Mouse (Mus musculus) layer of hippocampus, postnatal 14 days (tissue): ENCODE measurements at regions not wholly inside any gene's neighbourhood (a gene's known extent, or its start where the extent isn't known, plus 50 kb on each side); places are given as distances from the start of the nearest gene placed in this dataset.

Experiments used
- DNase-seq, 2 experiments: peaks; one replicate each; pipeline ENCODE4 v3.0.0; 2021 to 2022; ENCODE audit warnings: low spot score in 2 of 2, mixed read lengths in 1 of 2

- DNase-seq = no peak
These were observed 67.5 kb downstream of the Lmo4 start for GRCm38 (mm10) chr3:144137483-144137882.

DNA sequence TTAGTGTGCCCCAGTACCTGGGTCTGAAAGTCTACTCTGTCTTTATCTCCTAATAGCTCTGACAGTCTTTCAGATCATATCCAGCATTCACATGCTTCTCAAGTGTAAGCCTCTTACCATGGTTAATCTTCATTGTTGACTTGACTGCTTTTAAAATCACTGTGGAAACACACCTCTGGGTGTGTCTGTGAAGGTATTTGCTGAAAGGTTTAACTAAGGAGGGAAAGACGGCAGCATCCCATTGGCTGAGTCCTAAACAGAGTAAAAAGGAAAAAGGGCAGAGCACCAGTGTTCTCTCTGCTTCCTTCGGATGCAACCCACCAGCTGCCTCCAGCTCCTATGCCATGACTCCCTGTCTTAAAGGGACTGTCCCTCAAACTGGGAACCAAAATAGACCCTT is 68.6 kb downstream of the Lmo4 start:
- DNase-seq = no peak

- DNase-seq = no peak
These were observed 69.4 kb downstream of the Lmo4 start for GRCm38 (mm10) chr3:144135646-144136045.

DNA sequence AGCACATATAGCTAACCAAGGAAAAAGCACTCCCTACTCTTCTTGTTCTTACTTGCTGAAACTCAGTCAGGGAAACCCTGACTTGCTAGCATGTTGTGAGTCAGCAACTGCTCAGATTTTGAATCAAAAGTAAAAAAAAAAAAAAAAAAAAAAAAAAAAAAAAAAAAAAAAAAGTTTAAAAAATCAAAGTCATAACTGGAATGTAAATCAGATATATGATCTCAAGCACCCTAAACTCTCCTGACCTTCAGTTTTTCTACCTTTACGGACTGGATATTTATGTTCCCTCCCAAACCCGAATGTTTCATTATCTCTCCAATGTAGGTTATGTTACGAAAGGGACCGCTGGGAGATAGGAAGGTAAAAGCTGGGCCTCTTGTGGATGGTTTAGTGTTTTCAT is 77.0 kb downstream of the Lmo4 start:
- DNase-seq = no peak

GRCm38 (mm10) chr3:144124353-144124752 is 80.7 kb downstream of the Lmo4 start:
- peak in 1 of 2 experiments; percentile 32 for DNase-seq

GRCm38 (mm10) chr3:144123361-144124072 is 81.5 kb downstream of the Lmo4 start:
- DNase-seq = no peak

- no peak for DNase-seq
These were observed 85.9 kb downstream of the Lmo4 start for GRCm38 (mm10) chr3:144119076-144119475.

DNA sequence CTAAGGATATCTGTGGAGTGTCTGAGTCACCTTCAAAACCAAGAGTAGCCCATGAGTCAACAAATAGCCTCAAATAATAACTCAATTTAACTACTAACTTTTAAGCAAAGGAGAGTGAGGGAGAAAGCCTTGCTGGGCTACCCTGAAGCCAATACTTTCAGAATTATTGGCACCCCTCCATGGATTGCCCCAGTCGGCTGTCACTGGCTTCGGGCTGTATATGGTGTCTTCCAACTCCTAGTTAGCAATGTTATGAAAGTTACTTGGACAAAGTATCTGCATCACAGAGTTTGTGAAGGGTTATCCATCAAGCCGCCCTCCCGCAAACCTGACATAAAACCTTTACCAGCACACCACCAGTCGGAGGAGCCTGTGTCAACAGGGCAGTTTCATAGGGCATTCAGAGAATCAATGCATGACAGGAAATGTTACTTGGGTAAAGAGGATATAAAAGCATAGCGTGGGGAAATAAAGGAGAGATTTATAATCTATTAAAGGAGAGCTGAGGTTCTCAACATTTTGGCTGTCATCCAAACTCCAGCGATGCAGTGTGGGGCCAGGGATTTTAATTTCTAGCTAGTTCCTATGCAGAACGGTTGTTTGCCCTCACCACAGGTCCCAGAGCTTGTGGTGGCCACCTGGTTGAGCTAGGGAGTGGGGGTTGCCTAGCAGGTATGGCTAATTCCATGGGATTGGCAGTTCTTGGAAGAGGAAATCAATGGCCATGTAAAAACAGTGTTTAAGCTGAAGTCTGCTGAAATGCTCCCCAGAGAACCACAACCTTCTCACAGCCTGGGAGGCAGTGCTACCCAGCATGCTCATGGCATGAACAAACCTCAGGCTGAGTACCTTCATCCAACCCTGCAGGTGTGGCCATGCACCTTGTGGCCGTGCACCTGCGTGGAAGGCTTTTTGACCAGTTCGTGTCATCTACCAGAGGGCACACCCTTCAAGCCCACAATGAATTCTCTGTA is 91.1 kb downstream of the Lmo4 start:
- no peak for DNase-seq

DNA sequence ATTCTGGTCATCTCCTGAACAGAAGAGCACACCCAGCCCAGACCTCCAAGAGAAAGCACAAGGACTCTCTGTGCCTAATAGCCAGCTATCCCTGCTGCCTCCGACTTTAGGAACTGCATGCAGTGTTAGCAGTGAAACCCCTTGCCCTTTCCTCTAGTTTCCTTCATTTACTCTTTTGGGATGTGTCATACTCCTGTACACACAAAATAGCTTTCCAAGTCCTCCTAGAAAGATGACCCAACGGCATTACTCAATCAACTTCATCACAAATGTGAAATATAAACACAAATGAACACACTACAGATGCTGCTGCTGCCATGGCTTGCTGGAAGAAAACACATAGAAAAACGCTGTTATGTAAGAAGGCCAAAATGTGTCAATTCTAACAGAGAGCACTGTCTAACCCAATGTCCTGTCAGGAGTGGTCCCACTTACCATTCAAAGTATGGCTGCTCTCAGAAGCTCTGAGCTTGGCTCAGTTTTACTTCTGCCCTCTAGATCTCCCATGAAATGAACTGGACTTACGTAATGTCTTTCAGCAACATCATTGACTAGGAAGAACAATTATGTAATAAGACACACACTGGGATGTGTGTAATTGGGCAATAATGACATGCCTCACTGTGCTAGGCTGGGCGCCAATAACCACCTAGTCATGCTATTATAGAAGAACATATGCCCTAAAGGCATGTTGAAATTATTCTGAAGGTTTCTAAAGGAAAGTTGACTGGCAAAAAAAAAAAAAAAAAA is 94.5 kb downstream of the Lmo4 start:
- DNase-seq = no peak

GRCm38 (mm10) chr3:144109769-144110168 is 95.3 kb downstream of the Lmo4 start:
- no peak for DNase-seq

DNA sequence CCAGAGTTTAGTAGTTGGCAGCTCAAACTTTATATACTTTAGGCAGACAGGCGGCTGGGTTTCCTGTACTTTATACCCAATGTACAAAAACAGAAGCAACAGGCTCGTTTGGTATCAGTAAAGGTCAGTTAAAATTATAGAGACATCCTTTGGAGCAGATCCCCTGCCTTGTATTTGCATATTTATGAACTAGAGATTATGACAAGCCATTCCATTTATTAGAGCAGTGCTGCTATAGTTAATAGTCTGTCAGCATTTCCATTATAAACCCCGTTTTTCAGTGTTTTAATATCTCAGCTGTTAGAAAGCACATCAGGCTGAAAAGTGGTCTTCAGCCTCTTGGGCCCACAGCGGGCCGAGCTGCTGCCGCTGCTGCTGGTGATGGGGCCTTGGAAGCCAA is 96.7 kb downstream of the Lmo4 start:
- DNase-seq = no peak

DNA sequence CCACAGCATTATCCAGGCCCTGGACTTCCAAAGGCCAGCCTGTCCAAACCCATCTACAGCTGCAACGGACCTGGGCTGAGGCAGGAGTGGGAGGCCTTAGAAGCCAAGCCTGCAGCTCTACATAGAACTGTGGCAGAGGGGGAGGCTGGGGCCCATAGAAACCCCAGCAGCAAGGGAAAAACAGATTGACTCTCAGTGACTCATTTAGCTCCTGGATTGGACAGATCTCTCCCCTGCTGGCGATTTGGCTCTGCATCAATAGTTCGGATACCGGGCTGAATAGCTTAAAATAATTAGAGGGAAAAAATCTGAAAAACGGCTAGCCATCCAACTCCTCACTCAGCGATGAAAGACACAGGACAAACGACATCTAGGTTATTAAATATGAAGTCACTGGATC is 97.4 kb downstream of the Lmo4 start:
- DNase-seq = peak; percentile 71 to 92

DNA sequence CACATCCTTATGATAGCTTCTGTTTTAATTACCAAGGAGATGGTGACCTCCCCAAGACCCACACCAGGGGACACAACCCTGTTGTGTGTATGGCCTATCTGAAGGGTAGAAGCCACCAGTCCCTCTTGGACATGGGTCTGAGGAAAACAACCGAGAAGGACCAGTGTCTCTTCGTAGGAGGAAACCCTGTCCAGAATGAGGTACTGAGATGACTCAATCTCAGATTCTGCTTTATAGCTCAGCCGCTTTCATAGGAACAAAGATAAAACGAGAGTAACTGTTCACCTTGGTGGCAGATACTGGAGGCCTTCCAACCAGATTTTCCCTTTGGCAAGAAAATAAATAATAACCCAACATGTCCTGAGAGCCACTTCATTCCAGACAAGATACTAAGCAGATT is 100.7 kb downstream of the Lmo4 start:
- no peak for DNase-seq

DNA sequence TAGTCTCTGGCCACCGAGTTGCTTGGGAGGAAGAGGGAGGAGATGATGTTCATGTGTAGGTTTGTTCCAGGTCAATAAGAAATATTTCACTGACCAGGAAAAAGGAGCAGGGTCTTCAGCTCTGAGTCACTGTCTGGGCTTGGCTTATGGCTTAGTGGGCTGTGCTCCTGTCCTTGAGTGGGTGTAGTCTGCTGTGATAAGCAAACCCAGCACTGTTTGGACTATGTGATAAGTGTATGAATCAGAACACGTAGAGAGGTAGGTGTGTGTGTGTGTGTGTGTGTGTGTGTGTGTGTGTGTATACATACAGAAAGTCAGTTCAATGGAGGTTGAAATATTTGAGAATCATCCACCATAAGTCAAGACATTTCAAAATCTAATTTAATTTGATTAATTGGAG is 105.6 kb downstream of the Lmo4 start:
- DNase-seq = no peak

- no peak for DNase-seq
These were observed 106.3 kb downstream of the Lmo4 start for GRCm38 (mm10) chr3:144098762-144099161.

GRCm38 (mm10) chr3:144091231-144091630 is 113.8 kb downstream of the Lmo4 start:
- no peak for DNase-seq

DNA sequence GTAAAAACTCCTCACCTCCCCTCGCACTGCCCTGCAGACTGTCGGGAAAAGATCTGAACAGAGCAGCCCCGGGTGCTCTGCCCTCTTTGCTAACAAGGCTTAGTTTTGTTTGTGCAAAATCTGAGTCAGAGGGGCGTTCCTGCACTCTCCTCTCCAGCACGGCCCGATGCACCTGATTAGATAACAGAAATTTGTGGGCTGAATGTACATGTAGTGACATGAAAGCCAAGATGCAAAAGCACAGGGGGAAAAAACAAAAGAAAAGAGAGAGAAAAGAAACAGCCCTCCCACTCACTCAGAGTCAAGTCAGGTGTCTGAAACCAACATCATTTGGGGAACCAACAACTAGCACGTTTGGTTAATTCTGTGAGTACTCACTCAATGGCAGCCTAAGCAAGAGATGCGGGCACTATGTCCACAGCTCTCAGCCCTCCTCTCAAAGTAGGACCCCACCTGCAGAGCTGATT is 115.2 kb downstream of the Lmo4 start:
- DNase-seq = no peak

GRCm38 (mm10) chr3:144088261-144088884 is 116.6 kb downstream of the Lmo4 start:
- DNase-seq = no peak

DNA sequence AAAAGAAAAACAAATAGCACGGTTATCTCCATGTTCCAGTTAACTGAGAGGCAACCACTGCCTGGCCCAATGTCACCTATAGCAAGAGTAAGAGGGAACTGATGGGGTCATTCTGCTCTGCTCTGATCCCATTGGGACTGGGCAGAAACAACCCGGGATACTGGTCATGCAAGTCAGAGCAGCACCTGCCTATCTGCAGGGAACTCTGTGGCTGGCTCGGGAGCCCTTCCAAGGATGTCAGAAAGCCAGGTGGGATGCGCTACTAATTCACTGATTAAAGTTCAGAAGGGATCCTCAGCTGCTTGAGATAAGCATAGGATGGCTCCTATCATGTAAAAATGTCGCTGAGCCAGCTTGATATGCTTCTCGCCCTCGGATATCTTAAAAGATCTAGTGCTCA is 117.2 kb downstream of the Lmo4 start:
- no peak for DNase-seq

GRCm38 (mm10) chr3:144086176-144086575 is 118.8 kb downstream of the Lmo4 start:
- DNase-seq = no peak

DNA sequence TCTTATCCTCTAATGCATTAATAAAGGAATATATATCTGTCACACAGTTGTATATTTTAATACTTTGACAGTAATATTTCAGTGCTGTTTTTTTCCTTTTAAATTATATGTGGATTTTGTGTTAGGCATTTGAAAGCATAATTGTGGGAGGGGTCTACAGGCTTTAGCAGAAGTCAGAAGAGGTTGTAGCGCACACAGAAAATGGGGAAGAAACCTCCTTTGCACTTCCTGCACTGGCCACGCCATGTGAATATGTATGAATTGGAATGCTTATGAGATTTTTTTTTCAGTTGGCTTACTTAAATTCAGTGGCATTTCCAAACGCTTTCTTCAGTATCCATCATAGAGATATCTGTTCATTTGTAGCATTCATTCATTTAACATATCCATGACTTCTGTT is 125.1 kb downstream of the Lmo4 start:
- DNase-seq = no peak
